Mouse (Mus musculus) mature B cell (primary cell): Measurements from ENCODE around the gene Olfr1394.
"Not testable (repeated sequence)": the region's sequence is repeated elsewhere in the genome, so short reads cannot be mapped to it uniquely, and the experiment has no call there.

ENCODE experiments used
- in situ Hi-C: fragments of 300-500 bp; cut with MboI; formaldehyde crosslinking; loops from 2 replicates; pipeline ENCODE4 v1.14.3; 2019

The Olfr1394 gene

DNA sequence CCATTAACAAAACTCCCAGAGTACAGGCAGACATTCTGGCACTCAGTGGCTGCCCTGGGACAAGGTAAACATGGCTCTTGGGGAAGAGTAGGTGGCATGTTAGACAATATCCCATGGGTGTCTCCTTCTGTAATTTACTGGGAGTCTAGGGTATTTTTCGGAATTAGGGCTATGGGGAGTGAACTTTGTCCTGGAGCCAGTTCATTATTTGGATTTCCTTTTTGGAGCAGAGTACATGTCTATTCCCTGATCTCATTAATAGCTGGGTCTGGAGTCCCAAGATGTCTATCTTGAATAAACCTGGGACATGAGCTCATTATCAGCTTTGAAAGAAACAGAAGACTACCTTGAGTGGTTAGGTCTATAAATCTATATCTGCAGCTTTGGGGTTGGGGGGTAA lies at the start of gene Olfr1394:
TSS of gene Olfr1394 (plus strand) at position 301 of the 400 bp plus-strand sequence.
- in situ Hi-C loops = no loop called here

DNA sequence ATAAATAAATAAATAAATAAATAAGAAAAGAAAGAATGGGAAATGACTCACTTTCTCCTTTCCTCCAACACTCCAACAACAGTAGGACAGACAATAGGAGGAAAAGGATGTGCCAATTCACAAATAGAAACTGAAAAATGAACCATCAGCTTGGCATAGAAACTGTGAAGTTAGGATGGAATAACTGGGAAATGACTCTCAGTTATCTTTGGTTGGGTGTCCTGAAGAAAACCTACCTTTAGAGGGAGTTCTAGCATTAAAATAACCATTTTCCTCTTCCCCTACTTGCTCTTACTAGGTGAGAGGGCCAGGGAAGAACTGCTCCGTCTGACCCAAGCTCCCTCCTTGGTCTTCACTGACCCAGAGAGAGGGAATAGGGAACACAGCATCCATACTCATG lies 48.4 kb upstream of the Olfr1394 start:
- in situ Hi-C loops = loop anchor here (5.0 kb wide), 1 partner anchor 333 kb away; no protein-coding TSS in a partner anchor

DNA sequence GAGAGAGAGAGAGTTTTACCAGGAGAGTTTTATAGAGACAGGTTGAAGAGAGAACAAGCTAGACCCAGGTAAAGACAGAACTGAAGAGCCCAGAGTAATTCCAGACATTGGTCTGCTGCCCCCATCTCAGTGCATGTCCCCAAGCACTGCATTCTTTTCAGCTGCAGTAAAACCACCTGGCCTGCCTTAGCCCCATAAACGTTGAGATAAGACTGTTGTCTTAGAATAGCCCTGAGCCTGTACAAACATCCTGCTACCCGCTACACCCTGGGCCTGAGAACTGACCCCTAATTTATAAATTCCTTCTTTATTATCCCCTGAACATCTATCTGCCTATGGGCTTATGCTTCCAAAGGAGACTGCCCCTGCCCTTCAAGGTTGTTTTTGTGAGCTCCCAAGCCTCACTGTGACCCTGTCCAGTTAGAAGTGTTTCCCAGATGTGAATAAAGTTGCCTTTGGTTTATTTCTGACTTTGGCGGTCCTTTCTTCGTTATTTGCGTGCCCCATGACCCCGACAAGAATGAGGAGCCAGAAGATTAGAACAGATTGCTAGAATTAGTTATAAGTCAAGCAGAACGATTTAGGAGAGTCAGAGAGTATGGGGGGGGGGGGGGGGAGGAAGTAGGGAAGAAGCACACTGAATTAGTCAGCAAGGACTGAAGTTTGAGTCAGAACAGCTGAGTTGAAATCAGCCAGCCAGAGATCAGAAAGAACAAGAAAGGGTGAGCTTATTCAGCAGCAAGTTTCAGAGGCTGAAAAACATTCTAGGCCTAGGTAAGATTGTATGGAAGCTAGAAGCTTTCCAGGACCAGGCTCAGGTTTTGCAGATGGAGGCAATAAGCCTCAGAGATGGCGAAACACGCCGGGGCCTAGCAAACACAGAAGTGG lies 46.3 kb upstream of the Olfr1394 start:
- in situ Hi-C loops = loop anchor here (5.0 kb wide), 1 partner anchor 336 kb away; no protein-coding TSS in a partner anchor

DNA sequence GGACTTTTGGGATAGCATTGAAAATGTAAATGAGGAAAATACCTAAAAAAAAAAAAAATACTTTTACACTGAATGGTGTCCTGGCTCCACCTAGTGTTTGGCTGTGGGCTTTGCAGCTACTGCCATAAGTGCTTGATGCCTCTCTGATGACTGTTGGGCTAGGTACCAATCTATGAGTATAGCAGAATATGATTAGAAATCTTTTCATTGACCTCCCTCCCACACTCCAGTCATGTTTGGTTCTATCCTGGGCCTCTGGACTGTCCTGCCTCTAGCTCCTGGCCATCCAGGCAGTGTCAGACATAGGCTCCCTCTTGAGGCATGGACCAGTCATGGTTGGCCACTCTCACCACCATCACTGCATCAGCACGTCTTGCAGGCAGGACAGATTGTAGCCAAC lies 45.3 kb upstream of the Olfr1394 start:
- in situ Hi-C loops = loop anchor here (5.0 kb wide), 1 partner anchor 337 kb away; no protein-coding TSS in a partner anchor

DNA sequence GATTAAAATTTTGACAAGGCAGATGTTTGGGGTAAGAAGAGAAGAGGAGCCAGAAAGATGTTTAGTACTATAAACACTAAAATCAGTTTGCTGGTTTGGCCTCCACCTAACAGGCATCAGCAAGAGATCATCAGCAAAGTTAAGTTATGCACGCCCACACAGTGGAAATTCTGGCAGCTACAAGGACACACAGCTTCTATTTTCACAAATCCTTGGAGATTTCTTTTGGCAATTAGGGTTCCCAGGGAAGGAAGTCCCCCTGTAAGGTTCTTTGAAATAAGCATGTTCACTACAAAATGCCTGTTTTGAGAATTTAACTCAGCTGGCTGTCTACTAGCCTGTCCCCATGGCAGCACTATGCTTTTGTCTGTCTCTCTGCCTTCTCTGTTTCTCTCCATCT lies 43.2 kb upstream of the Olfr1394 start:
- in situ Hi-C loops = no loop called here

DNA sequence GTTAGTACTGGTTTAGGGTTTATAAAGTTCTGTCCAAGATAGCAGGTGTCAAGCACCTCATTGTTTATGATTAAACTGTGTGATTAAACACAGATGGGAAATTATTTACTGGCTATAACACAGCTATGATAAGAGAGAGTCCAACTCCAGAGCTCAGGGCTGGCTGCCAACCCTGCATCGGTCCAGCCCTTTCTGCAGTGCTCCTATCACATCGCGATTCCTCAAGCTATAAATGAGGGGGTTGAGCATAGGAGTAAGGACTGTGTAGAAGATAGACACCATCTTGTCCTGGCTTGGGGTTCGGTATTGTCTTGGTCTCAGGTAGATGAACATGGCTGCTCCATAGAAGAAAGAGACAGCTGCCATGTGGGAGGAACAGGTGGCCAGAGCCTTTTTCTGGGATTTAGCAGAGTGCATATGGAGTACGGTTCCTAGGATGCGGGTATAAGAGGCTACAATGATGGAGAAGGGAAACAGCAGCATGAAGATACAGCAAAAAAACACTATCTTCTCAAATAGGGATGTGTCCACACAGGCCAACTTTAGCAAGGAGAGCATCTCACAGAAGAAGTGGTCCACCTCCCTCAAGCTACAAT lies 41.5 kb upstream of the Olfr1394 start:
- in situ Hi-C loops = no loop called here

DNA sequence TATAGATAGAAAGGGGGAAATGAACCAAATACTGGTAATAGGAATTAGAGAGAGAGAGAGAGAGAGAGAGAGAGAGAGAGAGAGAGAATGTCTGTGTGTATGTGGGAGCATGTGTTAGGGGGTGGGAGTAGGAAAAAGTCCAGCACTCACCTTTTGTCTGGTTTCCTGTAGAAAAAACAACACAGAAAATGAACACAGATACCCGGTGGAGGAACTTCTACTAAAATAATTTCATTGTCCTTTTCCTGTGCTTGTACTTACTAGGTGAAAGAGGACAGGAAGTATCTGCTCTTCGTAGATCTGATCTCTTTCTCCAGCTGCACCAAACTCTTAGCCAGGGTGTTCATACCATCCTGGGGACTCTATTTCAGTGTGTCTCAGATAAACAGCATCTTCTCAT lies 40.0 kb upstream of the Olfr1394 start:
- in situ Hi-C loops = no loop called here

DNA sequence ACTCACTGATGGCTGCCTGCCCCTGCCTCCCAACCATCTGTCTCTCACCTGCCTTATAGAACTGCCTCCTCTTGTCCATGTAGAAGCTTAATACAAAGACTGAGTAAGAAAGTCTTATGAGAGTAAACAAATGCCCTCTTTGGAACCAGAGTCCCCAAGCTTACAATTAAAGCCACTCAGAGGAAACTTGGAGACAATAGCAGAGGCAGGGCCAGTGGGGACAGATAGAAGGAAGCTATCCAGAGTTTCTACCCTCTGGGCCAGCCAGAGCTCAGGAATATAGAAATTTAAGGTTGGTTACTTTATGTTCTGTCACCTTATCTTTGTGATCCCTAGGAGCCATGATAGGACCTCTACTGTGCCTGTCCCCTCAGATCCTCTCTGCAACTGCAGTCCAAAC lies 39.4 kb upstream of the Olfr1394 start, which contains the start of gene Olfr1396:
TSS of gene Olfr1396 (minus strand) at position 101 of the 400 bp plus-strand sequence.
- in situ Hi-C loops = no loop called here

DNA sequence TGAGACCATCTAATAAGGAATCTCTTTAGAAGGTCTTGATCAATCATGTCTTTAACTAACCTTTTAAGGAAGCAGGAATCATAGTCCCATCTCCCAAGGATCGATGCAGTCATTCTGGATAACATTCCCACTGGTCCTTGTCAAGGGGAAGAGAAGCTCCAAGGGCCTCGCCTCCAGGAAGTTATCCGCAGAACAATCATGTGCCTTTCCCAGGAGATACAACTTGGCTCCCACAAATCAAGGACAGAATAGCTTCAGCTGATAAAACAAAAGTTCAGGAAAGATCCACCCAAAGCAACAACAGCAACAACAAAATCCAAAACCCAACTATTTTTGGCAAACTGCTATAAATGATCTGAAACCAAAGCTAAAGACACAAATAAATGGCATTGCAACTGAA lies 34.5 kb upstream of the Olfr1394 start:
- in situ Hi-C loops = no loop called here

DNA sequence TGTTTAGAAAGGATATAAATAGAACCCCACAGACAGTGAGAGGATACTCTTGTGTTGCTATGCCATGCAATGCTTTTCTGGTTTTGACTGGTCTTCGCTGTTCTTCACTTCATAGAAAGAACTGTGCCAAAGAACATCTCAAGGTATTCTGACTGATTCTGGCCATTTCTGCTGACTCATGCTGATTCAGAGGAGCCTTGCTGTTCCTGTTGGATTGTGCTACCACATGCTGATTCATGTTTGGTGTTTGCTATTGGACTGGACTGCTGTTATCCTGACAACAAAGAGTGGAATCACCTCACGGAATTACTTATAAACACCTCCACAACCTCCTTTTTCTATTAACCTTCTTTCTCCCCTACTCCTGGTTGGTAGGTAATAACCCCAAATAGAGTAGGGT lies 30.0 kb upstream of the Olfr1394 start:
- in situ Hi-C loops = no loop called here

DNA sequence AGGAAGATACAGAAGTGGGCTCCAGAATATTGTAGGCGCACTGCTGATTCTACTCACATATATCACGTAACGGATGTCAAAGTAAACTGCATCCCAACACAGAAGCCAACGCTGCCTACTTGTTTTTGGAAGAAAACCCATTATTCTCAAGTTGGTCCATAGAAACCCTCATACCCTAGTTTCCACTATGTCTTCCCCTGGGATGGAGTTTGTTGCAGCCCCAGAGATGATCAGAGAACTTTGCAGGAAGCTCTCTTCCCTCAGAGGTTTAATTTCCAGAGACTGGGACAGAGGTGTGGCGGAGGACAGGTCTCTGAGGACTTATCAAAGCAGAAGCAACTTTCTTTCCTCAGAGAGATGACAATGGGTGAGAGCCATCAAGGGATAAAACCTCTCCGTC lies 12.2 kb upstream of the Olfr1394 start, which contains the start of gene Olfr1395:
TSS of gene Olfr1395 (plus strand) at position 301 of the 400 bp plus-strand sequence.
- in situ Hi-C loops = no loop called here

DNA sequence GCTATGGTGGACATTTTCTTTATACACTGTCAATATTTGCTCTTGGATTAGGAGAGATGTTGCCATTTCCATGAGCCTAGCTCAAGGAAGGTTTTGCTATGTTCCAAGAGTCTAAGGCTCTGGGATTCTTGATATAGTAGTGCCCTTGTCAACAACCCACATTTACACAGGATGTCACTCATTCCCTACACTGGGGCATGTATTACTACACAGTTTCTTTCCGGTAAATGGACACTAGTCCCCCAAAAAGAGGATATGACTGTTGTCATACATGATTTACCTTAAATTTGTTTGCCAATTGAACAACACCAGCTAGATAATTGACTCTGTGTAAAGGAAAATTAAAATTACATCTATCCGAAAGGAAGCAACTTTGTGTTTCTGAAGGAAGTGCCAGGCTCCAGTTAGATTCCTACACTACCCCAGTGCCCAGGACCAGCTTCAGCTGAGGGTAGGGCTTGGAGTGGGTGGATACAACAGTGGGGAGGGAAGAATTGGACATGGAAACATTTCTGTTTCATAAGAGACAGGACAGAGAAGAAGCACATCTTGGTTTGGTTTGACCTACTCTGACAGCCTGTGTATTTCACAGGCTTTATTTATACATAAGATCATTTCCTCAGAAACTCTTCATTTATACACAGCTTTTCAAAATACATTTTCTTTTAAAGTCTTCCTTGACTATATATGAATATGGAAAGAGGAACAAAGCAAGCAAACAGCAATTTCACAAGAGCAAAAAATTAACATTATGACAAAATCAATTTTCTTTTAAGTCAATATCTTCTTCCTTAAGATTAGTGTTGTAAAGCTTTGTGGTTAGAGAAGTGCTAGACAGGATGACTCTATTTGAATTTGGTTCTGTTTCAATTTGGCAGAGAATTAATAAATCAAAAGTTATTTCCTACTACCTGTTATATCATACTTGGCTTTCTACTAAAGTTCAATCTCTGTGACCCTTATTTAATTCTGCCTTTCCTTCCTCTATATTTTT lies 2.9 kb downstream of the Olfr1394 start:
- in situ Hi-C loops = no loop called here

DNA sequence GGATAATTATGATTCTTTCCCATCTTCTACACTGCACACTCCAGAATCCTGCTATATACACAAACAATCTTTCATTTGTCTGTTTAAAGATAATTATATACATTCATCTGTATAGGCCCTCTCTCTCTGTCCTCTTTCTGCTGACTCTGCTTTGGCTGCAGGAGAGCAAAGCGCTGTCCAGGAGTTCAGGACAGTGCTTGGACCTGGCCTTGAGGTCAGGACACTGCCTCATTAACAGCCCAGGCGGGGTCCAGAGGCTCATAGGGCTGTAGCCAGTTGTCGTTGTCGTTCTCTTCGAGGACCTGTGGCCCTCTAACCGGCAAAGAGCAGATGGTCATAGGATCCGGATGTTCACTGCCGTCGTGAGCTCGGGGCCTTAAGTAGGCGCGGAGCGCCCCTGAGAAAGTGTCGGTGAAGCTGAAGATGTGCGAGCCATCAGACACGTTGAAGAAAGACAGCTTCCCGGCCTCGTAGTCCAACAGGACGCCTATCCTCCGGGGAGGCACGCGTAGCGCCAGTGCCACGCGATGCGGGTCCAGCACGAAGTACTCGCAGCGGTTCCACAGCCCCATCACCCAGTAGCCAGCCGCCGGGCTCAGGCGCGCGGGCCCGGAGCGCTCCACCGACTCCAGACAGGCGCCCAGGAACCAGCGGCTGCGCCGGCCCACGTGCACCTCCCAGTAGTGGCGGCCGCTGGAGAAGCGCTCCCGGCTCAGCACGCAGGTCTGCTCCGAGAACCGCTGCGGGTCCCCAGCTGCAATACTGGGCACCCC lies 14.8 kb downstream of the Olfr1394 start:
- in situ Hi-C loops = no loop called here

DNA sequence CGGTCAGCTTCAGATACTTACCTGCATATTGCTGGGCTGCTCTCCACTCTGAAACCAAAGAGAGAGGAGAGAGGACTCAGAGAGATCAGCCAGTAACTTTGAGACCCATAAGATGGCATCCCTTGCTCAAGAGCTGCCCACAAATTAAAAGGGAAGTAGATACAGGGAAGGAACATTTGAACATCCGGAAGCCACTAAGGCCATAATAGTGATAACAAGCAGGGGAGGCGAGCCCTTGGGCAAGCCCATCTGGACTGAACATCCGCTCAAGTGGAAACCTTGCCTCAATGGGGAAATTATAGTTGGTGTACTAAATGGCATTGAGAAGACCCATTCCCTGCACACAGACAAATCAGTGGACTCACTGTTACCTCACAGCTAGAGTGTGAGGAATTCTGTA lies 16.4 kb downstream of the Olfr1394 start:
- in situ Hi-C loops = no loop called here

DNA sequence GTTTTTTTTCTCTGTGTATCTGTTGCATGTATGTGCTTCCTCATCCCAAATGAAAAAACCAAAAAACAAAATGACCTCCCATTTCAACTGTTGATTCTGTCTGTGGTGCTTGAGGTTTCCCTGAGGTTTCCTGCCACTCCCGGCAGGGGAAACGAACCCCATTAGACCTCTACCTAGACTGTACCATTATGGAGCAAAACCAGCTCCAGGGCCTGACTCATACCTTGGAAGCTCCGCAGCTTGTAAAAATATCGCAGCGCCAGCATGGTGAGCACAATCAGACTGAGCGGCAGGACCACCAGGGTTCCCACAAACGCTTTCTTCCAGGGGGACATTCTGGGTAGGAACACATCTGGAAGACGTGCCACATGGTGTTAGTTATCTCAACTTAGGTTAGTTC lies 21.2 kb downstream of the Olfr1394 start:
- in situ Hi-C loops = no loop called here

DNA sequence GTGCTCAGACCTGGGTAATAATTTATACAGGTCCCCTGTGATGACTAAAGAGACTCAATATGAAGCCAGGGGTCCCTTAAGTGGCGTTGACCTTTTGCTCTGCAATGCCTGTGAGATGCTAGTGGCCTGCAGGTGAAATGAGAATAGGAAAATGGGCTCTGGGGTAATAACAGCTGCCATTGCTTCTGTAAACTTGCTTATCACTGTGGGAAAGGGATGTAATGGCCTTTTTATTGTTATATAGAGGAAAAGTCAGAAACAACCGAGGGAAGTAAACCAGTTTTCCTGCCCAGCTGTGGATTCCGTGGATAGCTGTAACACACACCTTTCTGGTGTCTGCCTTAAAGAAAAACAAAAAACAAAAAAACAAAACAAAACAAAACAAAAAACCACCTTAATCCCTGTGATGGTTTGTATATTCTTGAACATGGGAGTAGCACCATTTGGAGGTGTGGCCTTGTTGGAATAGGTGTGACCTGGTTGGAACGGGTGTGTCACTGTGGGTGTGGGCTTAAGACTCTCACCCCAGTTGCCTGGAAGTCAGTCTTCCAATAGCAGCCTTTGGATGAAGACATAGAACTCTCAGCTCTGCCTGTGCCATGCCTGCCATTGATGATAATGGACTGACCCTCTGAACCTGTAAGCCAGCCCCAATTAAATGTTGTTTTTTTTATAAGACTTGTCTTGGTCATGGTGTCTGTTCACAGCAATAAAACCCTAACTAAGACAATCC lies 22.0 kb downstream of the Olfr1394 start:
- in situ Hi-C loops = not testable (repeated sequence)

DNA sequence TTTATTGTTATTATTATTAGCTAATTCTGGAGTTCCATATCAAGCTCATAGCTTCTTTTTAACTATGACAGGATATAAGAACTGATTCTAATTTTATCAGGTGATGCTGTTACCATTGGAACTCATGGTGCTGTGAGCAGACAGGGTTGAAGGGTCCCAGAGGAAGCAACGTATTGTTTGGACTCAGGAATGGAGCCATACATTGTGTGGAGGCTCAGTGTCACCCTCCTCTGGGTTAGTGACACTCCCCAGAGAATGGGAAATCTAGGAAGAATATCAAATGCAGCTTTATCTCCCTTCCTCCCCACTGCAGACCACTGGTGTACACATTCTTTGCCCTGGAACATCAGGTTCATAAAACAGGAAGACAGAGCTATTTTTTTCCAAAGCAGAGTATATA lies 29.0 kb downstream of the Olfr1394 start:
- in situ Hi-C loops = no loop called here

DNA sequence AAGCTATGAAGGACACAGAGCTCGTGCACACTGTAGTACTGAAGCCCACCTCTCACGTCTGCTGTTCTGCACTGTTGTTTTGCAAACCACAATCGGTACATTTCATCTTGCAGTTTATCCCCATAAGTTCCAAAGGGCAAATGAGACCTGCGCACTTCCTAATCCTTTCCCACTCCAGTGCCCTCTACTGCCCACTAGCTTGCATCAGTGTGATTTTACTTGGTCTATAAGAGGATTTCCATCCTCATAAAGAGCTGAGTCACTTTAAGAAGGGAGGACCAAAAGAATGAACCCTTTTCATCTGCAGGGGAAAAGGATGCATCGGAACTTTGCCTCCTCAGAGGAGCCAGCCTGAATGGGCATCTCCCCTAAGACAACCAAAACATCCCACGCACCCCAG lies 32.3 kb downstream of the Olfr1394 start:
- in situ Hi-C loops = no loop called here

DNA sequence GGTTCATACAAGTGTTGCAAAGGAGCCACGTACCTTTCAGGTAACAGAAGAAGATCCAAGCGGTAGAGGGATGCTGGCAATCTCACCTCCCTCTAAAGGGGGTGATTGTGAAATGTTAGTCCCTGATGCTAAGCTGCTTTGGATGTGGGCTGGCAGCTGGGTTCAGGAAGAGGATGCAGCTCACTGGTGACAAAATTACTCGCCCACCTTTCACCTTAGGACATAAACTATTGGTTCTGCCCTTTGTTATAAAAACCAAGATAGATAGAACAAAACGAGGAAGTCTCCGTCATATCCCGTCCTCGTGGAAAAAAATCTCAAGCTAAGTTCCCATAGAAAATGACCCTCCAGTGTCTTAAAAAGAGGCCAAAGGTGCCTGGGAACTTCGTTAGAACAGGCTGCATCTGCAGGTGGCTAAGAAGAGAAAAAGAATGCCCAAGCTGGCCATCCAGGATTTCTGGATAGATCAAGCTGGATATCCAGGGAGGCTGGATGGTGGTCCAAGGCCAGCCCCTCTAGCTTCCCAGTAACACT lies 32.8 kb downstream of the Olfr1394 start, which contains the start of gene Btnl9:
TSS of gene Btnl9 (minus strand) at position 205 of the 534 bp plus-strand sequence.
- in situ Hi-C loops = no loop called here

DNA sequence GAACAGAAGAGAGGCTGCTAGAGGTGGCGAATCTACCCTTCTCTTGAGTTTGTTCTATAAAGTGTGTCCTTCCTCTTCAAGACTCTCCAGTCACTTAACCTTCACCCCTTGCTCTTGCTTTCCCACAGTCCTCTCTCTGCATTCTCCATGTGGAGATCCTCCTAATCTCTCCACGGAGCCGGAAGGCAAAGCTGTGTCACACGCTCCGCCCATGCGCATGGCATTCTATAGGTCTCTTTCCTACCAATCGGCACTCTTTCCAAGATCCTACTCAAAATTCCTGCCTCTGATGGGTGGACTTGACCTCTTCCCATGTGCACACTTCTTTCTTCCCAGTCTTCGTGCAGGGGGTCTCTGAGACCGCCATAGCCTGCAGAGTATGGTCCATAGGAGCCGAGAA lies 33.5 kb downstream of the Olfr1394 start:
- in situ Hi-C loops = no loop called here
